Mouse (Mus musculus) effector memory CD4-positive, alpha-beta T cell, adult 5 months (primary cell): Measurements from ENCODE around the gene Gm21394. TPM values are rescaled to one million over a fixed set of nuclear protein-coding genes. Genes with fewer than 3 reads are reported as not detected.

Experiments used
- polyA plus RNA-seq: library from polyadenylated mRNA; unstranded; fragments of 100-300 nt; shearing (Covaris generic); gene quantifications from one replicate; pipeline ENCODE4 v1.2.1, GENCODE M21; 2017

Gm21394 gene
- polyA plus RNA-seq = not detected

GRCm38 (mm10) chrY:84564807-84565206 lies at the start of gene Gm21394:
Gm21394 (minus strand) TSS chrY:84564907.

Other genes with a start within 250 kb of the Gm21394 start
- not detected for gene Gm21409, start 181.8 kb upstream of the Gm21394 start, polyA plus RNA-seq